Mouse (Mus musculus) midbrain, embryonic 14.5 days (tissue): ENCODE measurements around the gene Mpp2. TPM values are rescaled to one million over a fixed set of nuclear protein-coding genes. Genes with fewer than 3 reads are reported as not detected.
A peak's percentile ranks its signal among the peaks of the same experiment; 100 is the strongest.

Experiments used
- ATAC-seq: fragments of 200-750 bp; cut with Nextera tagmentation; 2 replicates; pipeline ENCODE4 v1.8.0; 2017; ENCODE audit warnings: moderate number of reproducible peaks, moderate library complexity; ENCODE audit not compliant: low FRiP score, low TSS enrichment
- DNase-seq: peaks from one replicate; pipeline ENCODE4 v3.0.0-alpha.2; 2015
- H3K27ac ChIP-seq: fragments of 300-500 bp; sonication (generic); replicated peaks from 2 replicates; pipeline ENCODE4 v1.5.1; 2014; ENCODE audit warnings: mild to moderate bottlenecking, low read depth, low read length, moderate library complexity
- H3K27me3 ChIP-seq: fragments of 300-500 bp; sonication (generic); 2 replicates; pipeline ENCODE4 v1.6.1; 2014; ENCODE audit warnings: low read length, control low read depth, mixed read lengths; ENCODE audit not compliant: control insufficient read depth, insufficient read depth
- H3K36me3 ChIP-seq: fragments of 300-500 bp; sonication (generic); 2 replicates; pipeline ENCODE4 v1.6.1; 2014; ENCODE audit warnings: low read length, control low read depth; ENCODE audit not compliant: control insufficient read depth, insufficient read depth
- H3K4me1 ChIP-seq: fragments of 300-500 bp; sonication (generic); 2 replicates; pipeline ENCODE4 v1.6.1; 2014; ENCODE audit warnings: mild to moderate bottlenecking, antibody characterized with exemption, low read length, control low read depth; ENCODE audit not compliant: control insufficient read depth, insufficient read depth
- H3K4me2 ChIP-seq: fragments of 300-500 bp; sonication (generic); 2 replicates; pipeline ENCODE4 v1.6.1; 2014; ENCODE audit warnings: mild to moderate bottlenecking, low read length, moderate library complexity
- H3K4me3 ChIP-seq: fragments of 300-500 bp; sonication (generic); replicated peaks from 2 replicates; pipeline ENCODE4 v1.5.1; 2014; ENCODE audit warnings: low read depth, low read length
- H3K9ac ChIP-seq: fragments of 300-500 bp; sonication (generic); replicated peaks from 2 replicates; pipeline ENCODE4 v1.6.1; 2014; ENCODE audit warnings: mild to moderate bottlenecking, low read length, moderate library complexity
- H3K9me3 ChIP-seq: fragments of 300-500 bp; sonication (generic); 2 replicates; pipeline ENCODE4 v1.6.1; 2016; ENCODE audit warnings: low read length, control low read depth, mixed read lengths; ENCODE audit not compliant: control insufficient read depth
- WGBS: fragments of 180-500 bp; shearing (Covaris S2); extraction: QIAGEN DNeasy Blood & Tissue Kit; methylation state at CpG from one replicate; pipeline ENCODE4 v1.1.7; 2014; 5-methylcytosine and 5-hydroxymethylcytosine counted together
- polyA plus RNA-seq: library from polyadenylated mRNA; unstranded; fragments of >200 nt; fragmentation: Nextera tagmentation; extraction: Ambion mirVana; gene quantifications from 2 replicates; pipeline ENCODE4 v1.2.1, GENCODE M21; 2014

The Mpp2 gene
- polyA plus RNA-seq, 1 experiment from 2014 or later: 22.5 TPM

DNA sequence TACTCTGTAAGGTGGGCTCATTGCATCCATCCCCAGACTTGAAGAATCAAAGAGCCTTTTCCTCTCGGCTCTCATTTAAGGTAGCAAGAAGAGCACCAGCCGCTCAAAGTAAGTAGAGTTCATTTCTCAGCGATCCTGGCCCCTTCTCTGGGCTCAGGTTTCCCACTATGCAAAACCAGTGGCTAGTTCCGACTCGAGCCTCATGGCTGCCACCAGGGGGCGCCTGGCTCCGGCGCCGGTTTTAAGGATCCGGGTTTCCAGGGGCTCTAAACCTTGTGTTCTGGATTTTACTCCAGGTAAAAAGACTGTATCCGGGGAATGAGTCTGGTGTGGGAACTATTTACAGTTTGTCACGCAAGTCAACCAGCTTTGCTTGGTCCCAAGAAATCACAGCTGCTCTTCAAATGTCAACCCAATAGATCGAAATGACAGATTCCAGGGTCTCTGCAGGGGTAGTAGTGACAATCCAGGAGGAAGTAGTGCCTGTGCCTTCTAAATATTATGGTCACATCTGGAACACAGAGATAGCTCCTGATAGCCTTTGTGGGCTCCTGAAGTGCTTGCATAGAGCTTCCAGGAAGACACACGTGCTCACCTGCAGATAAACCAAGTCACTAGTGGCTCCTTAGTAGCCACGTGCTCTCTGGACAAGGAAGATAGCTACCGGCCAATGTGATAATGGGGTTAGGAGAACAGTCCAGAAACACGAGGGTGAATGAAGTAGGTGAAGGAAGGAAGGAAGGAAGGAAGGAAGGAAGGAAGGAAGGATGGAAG, 14.4 kb upstream of the Mpp2 start:
- ATAC-seq (no peak), DNase-seq (peak; percentile 92)
- Histone ChIP-seq H3K27ac (no peak overlapping the region), H3K9ac (no peak overlapping the region), H3K27me3 (peaks cover 28% of the 10 kb centered on the region), H3K36me3 (no peaks in the 10 kb centered on the region), H3K4me1 (no peaks in the 10 kb centered on the region), H3K4me2 (no peak overlapping the region), H3K4me3 (no peak overlapping the region), H3K9me3 (no peaks in the 10 kb centered on the region)
- WGBS: 19% methylated on average over 17 of the region's 17 CpGs

- no peak for ATAC-seq
- H3K27ac ChIP-seq: no peak within 1 kb of the TSS
- H3K27me3 ChIP-seq: peaks cover 14% of the 10 kb centered on the region
- 0 out of 2 replicates have a peak, but pooled peaks cover 4% of the 10 kb centered on the region for H3K4me1 ChIP-seq
- no peaks in the 10 kb centered on the region for H3K9me3 ChIP-seq
- no peak within 1 kb of the TSS for H3K9ac ChIP-seq
- no peak for DNase-seq
- no peak within 1 kb of the TSS for H3K4me3 ChIP-seq
- no peaks in the 10 kb centered on the region for H3K36me3 ChIP-seq
- WGBS: 79% methylated on average over 4 of the region's 4 CpGs
- no peak within 1 kb of the TSS for H3K4me2 ChIP-seq
These were observed 12.9 kb upstream of the Mpp2 start, which contains the start of gene Ppy for GRCm38 (mm10) chr11:102101219-102101618. Gene Ppy (minus strand): TSS chr11:102101319.

DNA sequence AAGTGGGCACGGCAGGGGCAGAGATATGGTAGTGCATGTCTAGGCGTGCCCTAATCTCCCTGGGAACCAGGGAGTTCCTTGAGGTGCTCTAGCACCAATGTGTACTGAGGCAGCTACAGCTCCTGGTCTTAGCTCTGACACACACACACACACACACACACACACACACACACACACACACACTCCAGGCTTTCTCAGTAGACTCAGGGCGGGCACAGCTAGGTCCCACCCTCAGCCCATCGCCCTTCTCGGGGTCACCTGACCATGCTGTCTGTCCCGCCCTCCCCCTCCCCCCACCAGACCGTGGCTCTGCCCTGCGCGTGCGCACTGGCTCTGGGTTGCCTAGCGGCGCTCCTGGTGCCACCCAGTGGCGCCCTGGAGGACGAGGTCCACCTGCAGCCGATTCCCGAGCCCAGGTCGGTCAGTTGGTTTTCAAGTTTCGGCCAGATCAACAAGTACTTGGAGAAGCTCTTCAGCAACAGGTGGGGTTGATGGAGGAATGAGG, 8.6 kb upstream of the Mpp2 start:
- Histone ChIP-seq H3K27ac (no peak overlapping the region), H3K9ac (peak overlapping the region; percentile 3; the same call in 1 of the 2 replicates), H3K36me3 (no peaks in the 10 kb centered on the region), H3K4me1 (0 out of 2 replicates have a peak, but pooled peaks cover 4% of the 10 kb centered on the region), H3K27me3 (no peaks in the 10 kb centered on the region), H3K9me3 (no peaks in the 10 kb centered on the region), H3K4me2 (peak overlapping the region; percentile 51), H3K4me3 (0 out of 2 replicates have a peak overlapping the region, but pooled peaks have one; percentile 7)
- DNase-seq (peak; percentile 93), ATAC-seq (peak; percentile 81; the same call in 1 of the 2 replicates)
- whole genome bisulfite sequencing: 5% methylated on average over 18 of the region's 18 CpGs

DNA sequence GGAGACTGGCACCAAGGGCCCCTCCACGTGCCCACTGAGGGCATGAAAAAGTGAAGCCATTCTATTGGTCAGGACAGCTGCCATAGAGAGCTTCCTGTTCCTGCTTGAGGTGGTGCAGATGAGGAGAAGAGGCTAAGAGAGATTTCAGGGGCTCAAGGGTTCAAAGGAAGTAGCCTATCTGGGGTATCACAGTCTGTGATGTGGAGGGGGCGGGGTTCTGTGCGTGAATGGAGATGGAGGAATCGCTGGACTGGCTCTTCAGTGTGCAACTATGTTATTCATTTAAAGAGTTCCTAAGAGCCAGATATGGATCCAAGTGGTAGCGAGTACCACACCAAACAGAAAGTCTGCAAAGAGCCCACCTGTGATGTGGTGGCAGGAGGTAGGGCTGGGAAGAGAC, 8.1 kb upstream of the Mpp2 start:
- no peak overlapping the region; the same call in 1 of the 2 replicates for H3K9ac ChIP-seq
- WGBS: 75% methylated on average over 5 of the region's 5 CpGs

DNA sequence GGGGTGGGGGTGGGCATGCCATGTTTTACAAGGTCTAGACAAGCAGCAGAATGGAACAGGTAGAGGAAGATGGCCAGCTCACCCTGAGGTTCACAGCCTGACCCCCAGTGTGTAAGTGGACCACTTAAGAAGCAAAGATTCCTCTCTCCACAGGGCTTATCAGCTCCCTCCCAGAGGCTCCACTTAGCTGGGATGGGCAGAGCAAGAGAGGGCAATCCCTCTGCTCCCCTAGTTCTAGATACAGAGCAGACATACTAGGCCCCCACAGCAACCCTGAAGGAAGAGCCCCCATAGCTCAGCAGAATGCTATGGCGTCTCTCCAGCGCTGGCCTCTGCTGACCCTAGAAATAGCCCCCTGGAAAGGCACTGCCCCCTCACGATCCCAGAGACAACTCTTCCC, 7.4 kb upstream of the Mpp2 start:
- Histone ChIP-seq H3K27me3 (no peaks in the 10 kb centered on the region), H3K4me1 (0 out of 2 replicates have a peak, but pooled peaks cover 4% of the 10 kb centered on the region), H3K9ac (no peak overlapping the region), H3K4me2 (no peak overlapping the region), H3K4me3 (no peak overlapping the region), H3K9me3 (no peaks in the 10 kb centered on the region), H3K27ac (no peak overlapping the region), H3K36me3 (no peaks in the 10 kb centered on the region)
- WGBS: 78% methylated on average over 3 of the region's 3 CpGs
- ATAC-seq (no peak), DNase-seq (no peak)

More for the DNA sequence above, 8.1 kb upstream of the Mpp2 start:
- Histone ChIP-seq H3K4me2 (peak overlapping the region; percentile 51), H3K9me3 (no peaks in the 10 kb centered on the region), H3K27me3 (no peaks in the 10 kb centered on the region), H3K27ac (no peak overlapping the region), H3K4me1 (0 out of 2 replicates have a peak, but pooled peaks cover 4% of the 10 kb centered on the region), H3K36me3 (no peaks in the 10 kb centered on the region), H3K4me3 (0 out of 2 replicates have a peak overlapping the region, but pooled peaks have one; percentile 7)
- DNase-seq (no peak), ATAC-seq (no peak)

GRCm38 (mm10) chr11:102089088-102089808, 933 bp upstream of the Mpp2 start:
- H3K4me2 ChIP-seq: peak overlapping the region; percentile 73
- H3K4me3 ChIP-seq: peak overlapping the region; percentile 62
- no peaks in the 10 kb centered on the region for H3K9me3 ChIP-seq
- under 1% methylated on average over 20 of the region's 20 CpGs for WGBS
- ATAC-seq (no peak), DNase-seq (peak; percentile 90)
- H3K27ac ChIP-seq: peak overlapping the region; percentile 96
- H3K27me3 ChIP-seq: no peaks in the 10 kb centered on the region
- peak overlapping the region; percentile 79; the same call in 1 of the 2 replicates for H3K9ac ChIP-seq
- peaks cover 16% of the 10 kb centered on the region for H3K4me1 ChIP-seq
- H3K36me3 ChIP-seq: peaks cover 7% of the 10 kb centered on the region; the same call in 1 of the 2 replicates

- H3K9me3 ChIP-seq: no peaks in the 10 kb centered on the region
- DNase-seq: peak; percentile 96
- H3K36me3 ChIP-seq: peaks cover 7% of the 10 kb centered on the region; the same call in 1 of the 2 replicates
- H3K27ac ChIP-seq: peak overlapping the region; percentile 96
- H3K4me3 ChIP-seq: peak overlapping the region; percentile 62
- peak overlapping the region; percentile 79 for H3K9ac ChIP-seq
- H3K4me1 ChIP-seq: peaks cover 23% of the 10 kb centered on the region
- under 1% methylated on average over 39 of the region's 39 CpGs for WGBS
- ATAC-seq: peak; percentile 84
- H3K4me2 ChIP-seq: peak overlapping the region; percentile 73
- H3K27me3 ChIP-seq: no peaks in the 10 kb centered on the region
These were observed 1.1 kb downstream of the Mpp2 start for GRCm38 (mm10) chr11:102087081-102087751.

GRCm38 (mm10) chr11:102086331-102086730, 2.0 kb downstream of the Mpp2 start:
- WGBS: 2% methylated on average over 3 of the region's 3 CpGs
- H3K4me1 ChIP-seq: peaks cover 26% of the 10 kb centered on the region
- H3K4me3 ChIP-seq: peak overlapping the region; percentile 62
- H3K27me3 ChIP-seq: no peaks in the 10 kb centered on the region
- peak overlapping the region; percentile 96 for H3K27ac ChIP-seq
- DNase-seq (peak; percentile 89), ATAC-seq (0 out of 2 replicates have a peak, but pooled peaks have one; percentile 38)
- H3K9me3 ChIP-seq: no peaks in the 10 kb centered on the region
- H3K36me3 ChIP-seq: peaks cover 7% of the 10 kb centered on the region; the same call in 1 of the 2 replicates
- H3K4me2 ChIP-seq: peak overlapping the region; percentile 73
- peak overlapping the region; percentile 79 for H3K9ac ChIP-seq
